Mouse (Mus musculus) liver, embryonic 11.5 days (tissue): ENCODE measurements around the gene Lipe. TPM values are rescaled to one million over a fixed set of nuclear protein-coding genes. Genes with fewer than 3 reads are reported as not detected.

Experiments used
- ATAC-seq: fragments of 200-750 bp; cut with Nextera tagmentation; replicated peaks from 2 replicates; pipeline ENCODE4 v1.8.0; 2017; ENCODE audit warnings: moderate number of reproducible peaks, mild to moderate bottlenecking, moderate TSS enrichment, moderate library complexity; ENCODE audit not compliant: low FRiP score
- DNase-seq: peaks from one replicate; pipeline ENCODE4 v3.0.0-alpha.2; 2017; ENCODE audit warnings: low spot score
- H3K27ac ChIP-seq: fragments of 300-500 bp; sonication (generic); 2 replicates; pipeline ENCODE4 v1.5.1; 2014; ENCODE audit warnings: mild to moderate bottlenecking, low read depth, low read length, control low read depth
- H3K27me3 ChIP-seq: fragments of 300-500 bp; sonication (generic); replicated peaks from 2 replicates; pipeline ENCODE4 v1.6.1; 2014; ENCODE audit warnings: low read length, mixed read lengths; ENCODE audit not compliant: control insufficient read depth, insufficient read depth
- H3K36me3 ChIP-seq: fragments of 300-500 bp; sonication (generic); 2 replicates; pipeline ENCODE4 v1.6.1; 2014; ENCODE audit warnings: mild to moderate bottlenecking, low read length, moderate library complexity, mixed read lengths; ENCODE audit not compliant: control insufficient read depth, insufficient read depth
- H3K4me1 ChIP-seq: fragments of 300-500 bp; sonication (generic); replicated peaks from 2 replicates; pipeline ENCODE4 v1.6.1; 2014; ENCODE audit warnings: low read length, mixed read lengths; ENCODE audit not compliant: control insufficient read depth, insufficient read depth
- H3K4me2 ChIP-seq: fragments of 300-500 bp; sonication (generic); 2 replicates; pipeline ENCODE4 v1.6.1; 2014; ENCODE audit warnings: mild to moderate bottlenecking, control low read depth, moderate library complexity
- H3K4me3 ChIP-seq: fragments of 300-500 bp; sonication (generic); 2 replicates; pipeline ENCODE4 v1.5.1; 2014; ENCODE audit warnings: low read depth, low read length, control low read depth
- H3K9ac ChIP-seq: fragments of 300-500 bp; sonication (generic); 2 replicates; pipeline ENCODE4 v1.6.1; 2014; ENCODE audit warnings: low read depth, low read length, control low read depth
- H3K9me3 ChIP-seq: fragments of 300-500 bp; sonication (generic); 2 replicates; pipeline ENCODE4 v1.6.1; 2016; ENCODE audit warnings: low read length, inconsistent platforms, mixed read lengths; ENCODE audit not compliant: control insufficient read depth
- WGBS: fragments of 180-500 bp; shearing (Covaris S2); extraction: QIAGEN DNeasy Blood & Tissue Kit; methylation state at CpG from one replicate; pipeline ENCODE4 v1.1.7; 2014; 5-methylcytosine and 5-hydroxymethylcytosine counted together
- polyA plus RNA-seq: library from polyadenylated mRNA; unstranded; fragments of >200 nt; fragmentation: Nextera tagmentation; extraction: Ambion mirVana; gene quantifications from 2 replicates; pipeline ENCODE4 v1.2.1, GENCODE M21; 2014

Lipe gene
- polyA plus RNA-seq, 1 experiment from 2014 or later, result 2.3 TPM

- Histone ChIP-seq H3K4me1 (peaks cover 3% of the 10 kb centered on the region; the same call in 1 of the 2 replicates), H3K4me2 (no peak overlapping the region), H3K27ac (no peak overlapping the region), H3K9ac (no peak overlapping the region), H3K9me3 (no peaks in the 10 kb centered on the region), H3K27me3 (peaks cover 51% of the 10 kb centered on the region), H3K4me3 (no peak overlapping the region), H3K36me3 (peaks cover 5% of the 10 kb centered on the region; the same call in 1 of the 2 replicates)
- ATAC-seq, result no peak
- WGBS, result 22% methylated on average over 12 of the region's 12 CpGs
- no peak for DNase-seq
Observed at GRCm38 (mm10) chr7:25368333-25368732, 30.2 kb downstream of the Lipe start.

GRCm38 (mm10) chr7:25367632-25368293 lies 30.7 kb downstream of the Lipe start:
- H3K4me3 ChIP-seq, result no peak overlapping the region
- H3K36me3 ChIP-seq, result peaks cover 5% of the 10 kb centered on the region; the same call in 1 of the 2 replicates
- H3K27me3 ChIP-seq, result peaks cover 51% of the 10 kb centered on the region
- no peak for DNase-seq
- WGBS, result 3% methylated on average over 33 of the region's 33 CpGs
- H3K9ac ChIP-seq, result no peak overlapping the region
- ATAC-seq, result no peak
- H3K4me1 ChIP-seq, result peaks cover 3% of the 10 kb centered on the region; the same call in 1 of the 2 replicates
- H3K27ac ChIP-seq, result no peak overlapping the region
- H3K9me3 ChIP-seq, result no peaks in the 10 kb centered on the region
- no peak overlapping the region for H3K4me2 ChIP-seq

- 61% methylated on average over 13 of the region's 13 CpGs for WGBS
- Histone ChIP-seq H3K27me3 (peaks cover 51% of the 10 kb centered on the region), H3K9ac (no peak overlapping the region), H3K9me3 (no peaks in the 10 kb centered on the region), H3K4me3 (no peak overlapping the region), H3K4me2 (no peak overlapping the region), H3K27ac (no peak overlapping the region), H3K4me1 (peaks cover 3% of the 10 kb centered on the region; the same call in 1 of the 2 replicates), H3K36me3 (peaks cover 5% of the 10 kb centered on the region; the same call in 1 of the 2 replicates)
- DNase-seq, result no peak
- no peak for ATAC-seq
Observed at GRCm38 (mm10) chr7:25365937-25366625, 32.4 kb downstream of the Lipe start.

- H3K9me3 ChIP-seq, result no peaks in the 10 kb centered on the region
- H3K4me2 ChIP-seq, result no peak overlapping the region
- H3K27me3 ChIP-seq, result peaks cover 35% of the 10 kb centered on the region
- 86% methylated on average over 17 of the region's 17 CpGs for WGBS
- no peak overlapping the region for H3K9ac ChIP-seq
- H3K4me1 ChIP-seq, result peaks cover 3% of the 10 kb centered on the region; the same call in 1 of the 2 replicates
- H3K36me3 ChIP-seq, result peaks cover 7% of the 10 kb centered on the region; the same call in 1 of the 2 replicates
- DNase-seq (no peak), ATAC-seq (no peak)
- H3K4me3 ChIP-seq, result no peak overlapping the region
- no peak overlapping the region for H3K27ac ChIP-seq
Observed at GRCm38 (mm10) chr7:25363632-25364031, 34.9 kb downstream of the Lipe start.

GRCm38 (mm10) chr7:25363151-25363550 lies 35.4 kb downstream of the Lipe start:
- no peak overlapping the region for H3K4me3 ChIP-seq
- 84% methylated on average over 19 of the region's 19 CpGs for WGBS
- no peak overlapping the region for H3K4me2 ChIP-seq
- no peak for ATAC-seq
- peaks cover 31% of the 10 kb centered on the region for H3K27me3 ChIP-seq
- H3K36me3 ChIP-seq, result peaks cover 8% of the 10 kb centered on the region; the same call in 1 of the 2 replicates
- DNase-seq, result no peak
- no peak overlapping the region for H3K9ac ChIP-seq
- peaks cover 3% of the 10 kb centered on the region; the same call in 1 of the 2 replicates for H3K4me1 ChIP-seq
- H3K27ac ChIP-seq, result no peak overlapping the region
- no peaks in the 10 kb centered on the region for H3K9me3 ChIP-seq

- DNase-seq, result no peak
- Histone ChIP-seq H3K36me3 (peaks cover 6% of the 10 kb centered on the region; the same call in 1 of the 2 replicates), H3K4me1 (no peaks in the 10 kb centered on the region), H3K27ac (no peak overlapping the region), H3K4me3 (no peak overlapping the region), H3K27me3 (no peaks in the 10 kb centered on the region), H3K9ac (no peak overlapping the region), H3K4me2 (no peak overlapping the region), H3K9me3 (no peaks in the 10 kb centered on the region)
- WGBS, result 91% methylated on average over 19 of the region's 19 CpGs
- no peak for ATAC-seq
Observed at GRCm38 (mm10) chr7:25358721-25359206, 39.7 kb downstream of the Lipe start.

- H3K4me2 ChIP-seq, result no peak overlapping the region
- H3K36me3 ChIP-seq, result peaks cover 11% of the 10 kb centered on the region; the same call in 1 of the 2 replicates
- H3K4me1 ChIP-seq, result no peaks in the 10 kb centered on the region
- DNase-seq (no peak), ATAC-seq (no peak)
- H3K9me3 ChIP-seq, result no peaks in the 10 kb centered on the region
- WGBS, result 75% methylated on average over 8 of the region's 8 CpGs
- no peak overlapping the region for H3K4me3 ChIP-seq
- no peak overlapping the region for H3K27ac ChIP-seq
- H3K27me3 ChIP-seq, result no peaks in the 10 kb centered on the region
- no peak overlapping the region for H3K9ac ChIP-seq
Observed at GRCm38 (mm10) chr7:25348861-25349260, 49.6 kb downstream of the Lipe start.

GRCm38 (mm10) chr7:25341000-25341784 lies 57.3 kb downstream of the Lipe start:
- DNase-seq (no peak), ATAC-seq (no peak; the same call in 1 of the 2 replicates)
- Histone ChIP-seq H3K4me1 (no peaks in the 10 kb centered on the region), H3K9me3 (no peaks in the 10 kb centered on the region), H3K9ac (no peak overlapping the region), H3K27ac (no peak overlapping the region), H3K27me3 (no peaks in the 10 kb centered on the region), H3K36me3 (no peaks in the 10 kb centered on the region), H3K4me2 (no peak overlapping the region), H3K4me3 (no peak overlapping the region)
- WGBS, result 83% methylated on average over 20 of the region's 20 CpGs
